Mouse (Mus musculus) forebrain, embryonic 13.5 days (tissue): ENCODE data around the gene Ifi27l2b. TPM values are rescaled to one million over a fixed set of nuclear protein-coding genes. Genes with fewer than 3 reads are reported as not detected.

Source experiments
- ATAC-seq: fragments of 200-750 bp; cut with Nextera tagmentation; 2 replicates; pipeline ENCODE4 v1.8.0; 2017
- H3K27ac ChIP-seq: fragments of 300-500 bp; sonication (generic); 2 replicates; pipeline ENCODE4 v1.5.1; 2015; ENCODE audit warnings: inconsistent platforms, mild to moderate bottlenecking, moderate library complexity
- H3K27me3 ChIP-seq: fragments of 300-500 bp; sonication (generic); 2 replicates; pipeline ENCODE4 v1.6.1; 2015; ENCODE audit warnings: mild to moderate bottlenecking, inconsistent platforms
- H3K36me3 ChIP-seq: fragments of 300-500 bp; sonication (generic); 2 replicates; pipeline ENCODE4 v1.6.1; 2015; ENCODE audit warnings: mild to moderate bottlenecking, inconsistent platforms; ENCODE audit not compliant: poor library complexity, severe bottlenecking
- H3K4me1 ChIP-seq: fragments of 300-500 bp; sonication (generic); 2 replicates; pipeline ENCODE4 v1.6.1; 2015; ENCODE audit warnings: inconsistent platforms
- H3K4me2 ChIP-seq: fragments of 300-500 bp; sonication (generic); 2 replicates; pipeline ENCODE4 v1.6.1; 2015; ENCODE audit warnings: inconsistent platforms, mild to moderate bottlenecking, moderate library complexity
- H3K4me3 ChIP-seq: fragments of 300-500 bp; sonication (generic); 2 replicates; pipeline ENCODE4 v1.5.1; 2015; ENCODE audit warnings: mild to moderate bottlenecking, inconsistent platforms
- H3K9ac ChIP-seq: fragments of 300-500 bp; sonication (generic); 2 replicates; pipeline ENCODE4 v1.6.1; 2015; ENCODE audit warnings: mild to moderate bottlenecking, inconsistent platforms
- H3K9me3 ChIP-seq: fragments of 300-500 bp; sonication (generic); replicated peaks from 2 replicates; pipeline ENCODE4 v1.6.1; 2016; ENCODE audit warnings: inconsistent platforms
- WGBS: fragments of 180-500 bp; shearing (Covaris S2); methylation state at CpG from one replicate; pipeline ENCODE4 v1.1.7; 2015; 5-methylcytosine and 5-hydroxymethylcytosine counted together
- polyA plus RNA-seq: library from polyadenylated mRNA; unstranded; fragments of >200 nt; fragmentation: Nextera tagmentation; extraction: Ambion mirVana; gene quantifications from 2 replicates; pipeline ENCODE4 v1.2.1, GENCODE M21; 2015

Gene Ifi27l2b
- polyA plus RNA-seq, 1 experiment from 2014 or later = not detected

GRCm38 (mm10) chr12:103433430-103433829 lies 23.6 kb downstream of the Ifi27l2b start:
- H3K4me1 ChIP-seq = no peaks in the 10 kb centered on the region
- no peak overlapping the region for H3K4me3 ChIP-seq
- no peaks in the 10 kb centered on the region for H3K9me3 ChIP-seq
- no peak overlapping the region for H3K4me2 ChIP-seq
- H3K9ac ChIP-seq = no peak overlapping the region
- no peaks in the 10 kb centered on the region for H3K27me3 ChIP-seq
- no peak for ATAC-seq
- WGBS = 87% methylated on average over 2 of the region's 2 CpGs
- no peaks in the 10 kb centered on the region for H3K36me3 ChIP-seq
- H3K27ac ChIP-seq = no peak overlapping the region

- Histone ChIP-seq H3K4me1 (peaks cover 30% of the 10 kb centered on the region), H3K27me3 (no peaks in the 10 kb centered on the region), H3K4me3 (no peak overlapping the region), H3K4me2 (no peak overlapping the region), H3K9ac (no peak overlapping the region), H3K9me3 (no peaks in the 10 kb centered on the region; the same call in 1 of the 2 replicates), H3K36me3 (peaks cover 15% of the 10 kb centered on the region), H3K27ac (no peak overlapping the region)
- 87% methylated on average over 7 of the region's 7 CpGs for WGBS
- ATAC-seq = no peak
Measured at GRCm38 (mm10) chr12:103426710-103427109, 30.3 kb downstream of the Ifi27l2b start.

DNA sequence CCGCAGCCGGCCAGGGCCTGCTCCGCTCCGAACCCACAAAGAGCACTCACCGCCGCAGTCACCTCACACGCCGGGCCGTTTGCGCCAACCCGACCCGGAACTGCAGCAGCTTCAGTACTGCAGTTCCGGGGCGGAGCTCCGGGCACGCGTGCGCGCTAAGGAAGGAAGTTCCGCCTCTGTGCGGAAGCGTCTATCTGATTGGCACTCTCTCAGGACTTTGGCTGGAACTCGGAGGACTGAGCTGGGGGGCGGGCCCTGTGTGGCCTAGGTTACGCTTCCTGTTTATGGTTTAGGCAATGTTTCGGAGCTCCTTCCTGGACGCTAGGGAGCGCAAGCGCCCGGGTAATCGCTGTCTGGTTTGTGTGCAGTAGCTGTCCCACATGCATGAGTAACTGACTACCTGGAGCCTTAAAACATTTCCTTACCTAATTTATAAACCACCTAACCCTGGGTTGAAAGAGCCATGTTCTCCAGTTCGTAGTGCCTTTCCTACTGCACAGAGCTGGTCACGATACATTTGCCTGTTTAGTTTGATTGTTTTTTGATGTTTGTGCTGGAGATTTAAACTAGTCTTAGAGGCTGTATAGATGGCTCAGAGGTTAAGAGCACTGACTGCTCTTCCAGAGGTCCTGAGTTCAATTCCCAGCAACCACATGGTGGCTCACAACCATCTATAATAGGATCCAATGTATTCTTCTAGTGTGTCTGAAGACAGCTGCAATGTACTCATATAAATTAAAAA lies 31.1 kb downstream of the Ifi27l2b start, which contains the start of gene Ddx24:
Ddx24 (minus strand) TSS at position 102 of the 742 bp plus-strand sequence.
- WGBS = 2% methylated on average over 33 of the region's 33 CpGs
- Histone ChIP-seq H3K36me3 (peaks cover 16% of the 10 kb centered on the region), H3K27ac (no peak within 1 kb of the TSS; the same call in 1 of the 2 replicates), H3K9ac (peak within 1 kb of the TSS; percentile 85), H3K4me1 (peaks cover 38% of the 10 kb centered on the region), H3K4me2 (peak within 1 kb of the TSS; percentile 96), H3K9me3 (no peaks in the 10 kb centered on the region; the same call in 1 of the 2 replicates), H3K4me3 (peak within 1 kb of the TSS; percentile 92), H3K27me3 (no peaks in the 10 kb centered on the region)
- ATAC-seq = peak; percentile 100

- H3K27ac ChIP-seq = no peak overlapping the region; the same call in 1 of the 2 replicates
- no peaks in the 10 kb centered on the region; the same call in 1 of the 2 replicates for H3K9me3 ChIP-seq
- H3K4me3 ChIP-seq = peak overlapping the region; percentile 92
- H3K9ac ChIP-seq = peak overlapping the region; percentile 85
- no peaks in the 10 kb centered on the region for H3K27me3 ChIP-seq
- WGBS = 11% methylated on average over 33 of the region's 33 CpGs
- peak overlapping the region; percentile 96 for H3K4me2 ChIP-seq
- H3K4me1 ChIP-seq = peaks cover 40% of the 10 kb centered on the region
- peaks cover 16% of the 10 kb centered on the region for H3K36me3 ChIP-seq
- peak; percentile 0; the same call in 1 of the 2 replicates for ATAC-seq
Measured at GRCm38 (mm10) chr12:103425016-103425728, 31.9 kb downstream of the Ifi27l2b start.

- WGBS = 91% methylated on average over 10 of the region's 10 CpGs
- Histone ChIP-seq H3K9ac (no peak overlapping the region), H3K27ac (no peak overlapping the region), H3K36me3 (peaks cover 96% of the 10 kb centered on the region), H3K4me1 (no peaks in the 10 kb centered on the region), H3K27me3 (no peaks in the 10 kb centered on the region), H3K4me2 (no peak overlapping the region), H3K4me3 (no peak overlapping the region), H3K9me3 (no peaks in the 10 kb centered on the region)
- ATAC-seq = no peak
Measured at GRCm38 (mm10) chr12:103408144-103408543, 48.9 kb downstream of the Ifi27l2b start.

DNA sequence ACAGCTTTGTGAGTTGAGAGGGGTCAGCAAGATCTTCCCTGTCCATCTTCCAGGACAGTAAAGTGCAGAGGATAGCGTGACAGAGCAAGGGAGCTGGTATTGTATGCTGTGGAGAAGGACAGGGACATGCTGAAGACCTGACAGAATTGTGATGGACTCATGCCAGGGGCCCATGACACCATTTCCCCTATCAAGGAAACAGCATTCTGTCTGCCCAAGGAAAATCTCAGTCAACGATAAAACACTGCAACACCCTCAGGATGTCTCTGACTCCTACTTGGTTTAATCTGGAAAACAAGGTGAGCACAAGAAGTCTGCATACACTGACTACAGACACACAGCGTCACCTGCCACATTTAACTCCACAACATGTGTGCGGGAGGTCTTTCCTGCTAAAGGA lies 49.3 kb downstream of the Ifi27l2b start, which contains the start of gene 9330161L09Rik:
9330161L09Rik (minus strand) TSS at position 101 of the 400 bp plus-strand sequence.
- no peak within 1 kb of the TSS for H3K27ac ChIP-seq
- no peak within 1 kb of the TSS for H3K4me3 ChIP-seq
- H3K9me3 ChIP-seq = no peaks in the 10 kb centered on the region
- H3K4me1 ChIP-seq = no peaks in the 10 kb centered on the region
- ATAC-seq = no peak
- WGBS = 93% methylated on average over 4 of the region's 4 CpGs
- H3K4me2 ChIP-seq = no peak within 1 kb of the TSS
- no peaks in the 10 kb centered on the region for H3K27me3 ChIP-seq
- H3K9ac ChIP-seq = no peak within 1 kb of the TSS
- H3K36me3 ChIP-seq = peaks cover 96% of the 10 kb centered on the region

- 91% methylated on average over 18 of the region's 18 CpGs for WGBS
- ATAC-seq = no peak
- H3K27me3 ChIP-seq = no peaks in the 10 kb centered on the region
- peaks cover 73% of the 10 kb centered on the region for H3K36me3 ChIP-seq
- H3K4me3 ChIP-seq = no peak overlapping the region
- no peaks in the 10 kb centered on the region for H3K4me1 ChIP-seq
- no peak overlapping the region for H3K27ac ChIP-seq
- H3K9ac ChIP-seq = no peak overlapping the region
- H3K4me2 ChIP-seq = no peak overlapping the region
- H3K9me3 ChIP-seq = no peaks in the 10 kb centered on the region
Measured at GRCm38 (mm10) chr12:103404131-103404530, 52.9 kb downstream of the Ifi27l2b start.

Other genes starting within 250 kb of the Ifi27l2b start
- 0.39 TPM in 1 of 2 replicates, not detected in the other for gene Prima1, start 215.1 kb downstream of the Ifi27l2b start, polyA plus RNA-seq
- 7.6 and 9.8 TPM in 2 replicates for gene Fam181a, start 146.2 kb downstream of the Ifi27l2b start, polyA plus RNA-seq
- gene Asb2, start 101.2 kb downstream of the Ifi27l2b start, polyA plus RNA-seq = 0.40 and 0.60 TPM in 2 replicates
- gene Otub2, start 68.5 kb downstream of the Ifi27l2b start, polyA plus RNA-seq = 14.5 and 18.4 TPM in 2 replicates
- gene 9330161L09Rik, start 49.4 kb downstream of the Ifi27l2b start, polyA plus RNA-seq = 0.34 and 0.48 TPM in 2 replicates
- gene Ddx24, start 31.4 kb downstream of the Ifi27l2b start, polyA plus RNA-seq = 149 and 175 TPM in 2 replicates
- gene Ifi27, start 23.0 kb downstream of the Ifi27l2b start, polyA plus RNA-seq = 2.7 and 3.4 TPM in 2 replicates
- gene Ifi27l2a, start 13.5 kb downstream of the Ifi27l2b start, polyA plus RNA-seq = 1.6 and 2.5 TPM in 2 replicates
- 1.8 TPM in 2 replicates for gene Ppp4r4, start 75.1 kb upstream of the Ifi27l2b start, polyA plus RNA-seq
- not detected in 2 replicates for gene Serpina10, start 174.2 kb upstream of the Ifi27l2b start, polyA plus RNA-seq
- 0.92 TPM in 1 of 2 replicates, not detected in the other for gene Serpina6, start 200.0 kb upstream of the Ifi27l2b start, polyA plus RNA-seq
- not detected in 2 replicates for gene Serpina16, start 218.9 kb upstream of the Ifi27l2b start, polyA plus RNA-seq
- not detected in 2 replicates for gene Serpina1f, start 238.3 kb upstream of the Ifi27l2b start, polyA plus RNA-seq